Mouse (Mus musculus) skeletal muscle tissue, adult 2 months (tissue): ENCODE results near the gene Card10.

ENCODE experiments used
- DNase-seq: peaks from one replicate; pipeline ENCODE4 v3.0.0-alpha.2; 2012; ENCODE audit warnings: low read depth, low spot score

Gene Card10

DNA sequence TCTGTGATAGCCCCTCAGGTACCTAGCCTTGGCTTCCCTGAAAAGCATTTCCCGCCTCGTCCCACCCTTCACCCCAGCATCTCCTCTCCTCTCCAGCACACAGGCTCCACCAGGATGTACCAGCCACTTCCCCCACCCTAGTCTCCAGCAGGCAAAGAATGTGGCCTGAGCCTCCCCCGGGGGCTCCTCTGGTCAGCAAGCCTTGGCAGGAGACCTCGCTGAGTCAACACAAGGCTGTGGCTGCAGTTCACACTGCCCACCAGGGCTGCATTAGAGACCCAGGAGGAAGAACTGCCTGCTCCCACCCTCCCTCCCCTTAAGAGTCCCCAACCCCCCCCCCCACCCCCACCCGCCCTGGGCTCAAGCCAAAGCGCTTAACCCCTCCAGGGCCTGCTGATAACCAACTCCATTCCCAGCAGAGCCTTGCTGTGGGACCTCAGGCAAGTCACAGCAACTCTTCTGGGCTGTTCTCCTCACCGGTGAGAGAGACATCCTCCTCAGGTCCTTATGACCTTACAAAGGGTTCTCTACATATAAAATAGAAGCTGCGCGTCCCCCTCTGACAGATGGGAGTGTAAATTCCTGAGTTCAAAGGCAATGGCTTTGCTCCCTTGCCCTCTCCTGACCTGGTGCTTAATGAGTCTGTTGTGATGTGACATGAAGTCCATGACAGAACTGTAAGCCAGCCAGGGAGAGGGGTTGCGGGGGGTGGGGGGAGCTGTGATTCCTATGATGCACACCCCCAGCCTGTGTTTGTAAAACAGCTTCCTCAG lies 31.6 kb upstream of the Card10 start:
- no peak for DNase-seq

DNA sequence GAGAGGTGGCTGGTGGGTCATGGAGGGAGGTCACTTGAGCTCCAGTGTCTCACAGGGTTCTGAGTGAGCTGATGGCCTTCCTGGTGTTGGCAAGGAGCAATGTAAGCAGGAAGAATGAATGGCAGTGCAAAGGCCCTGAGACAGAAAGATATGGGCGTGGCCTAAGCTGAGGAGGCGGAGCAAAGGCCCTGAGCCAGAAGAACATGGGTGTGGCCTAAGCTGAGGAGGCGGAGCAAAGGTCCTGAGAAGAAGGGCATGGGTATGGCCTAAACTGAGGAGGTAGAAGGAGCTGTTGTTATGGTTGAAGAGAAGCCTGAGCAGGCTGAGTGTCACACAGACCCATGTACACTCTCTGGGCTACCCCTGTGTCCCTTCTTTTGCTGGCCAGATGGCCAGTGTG lies 30.7 kb upstream of the Card10 start:
- no peak for DNase-seq

- peak; percentile 85 for DNase-seq
Observed at GRCm38 (mm10) chr15:78832701-78833123, 29.9 kb upstream of the Card10 start.

- DNase-seq = no peak
Observed at GRCm38 (mm10) chr15:78831720-78832657, 29.1 kb upstream of the Card10 start.

GRCm38 (mm10) chr15:78830742-78831719 lies 28.2 kb upstream of the Card10 start:
- DNase-seq = no peak

DNA sequence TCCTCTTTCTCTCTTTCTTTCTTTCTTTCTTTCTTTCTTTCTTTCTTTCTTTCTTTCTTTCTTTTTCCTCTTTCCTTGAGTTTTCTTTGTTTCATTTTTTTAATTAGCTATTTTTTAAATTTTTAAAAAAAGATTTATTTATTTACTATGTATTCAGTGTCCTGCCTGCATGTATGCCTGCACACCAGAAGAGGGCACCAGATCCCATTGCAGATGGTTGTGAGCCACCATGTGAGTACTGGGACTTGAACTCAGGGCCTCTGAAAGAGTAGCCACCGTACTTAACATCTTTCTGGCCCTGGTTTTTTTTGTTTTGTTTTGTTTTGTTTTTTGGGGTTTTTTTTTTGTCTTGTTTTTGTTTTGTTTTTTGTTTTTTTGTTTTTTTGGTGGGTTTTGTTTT lies 26.8 kb upstream of the Card10 start:
- DNase-seq = no peak

DNA sequence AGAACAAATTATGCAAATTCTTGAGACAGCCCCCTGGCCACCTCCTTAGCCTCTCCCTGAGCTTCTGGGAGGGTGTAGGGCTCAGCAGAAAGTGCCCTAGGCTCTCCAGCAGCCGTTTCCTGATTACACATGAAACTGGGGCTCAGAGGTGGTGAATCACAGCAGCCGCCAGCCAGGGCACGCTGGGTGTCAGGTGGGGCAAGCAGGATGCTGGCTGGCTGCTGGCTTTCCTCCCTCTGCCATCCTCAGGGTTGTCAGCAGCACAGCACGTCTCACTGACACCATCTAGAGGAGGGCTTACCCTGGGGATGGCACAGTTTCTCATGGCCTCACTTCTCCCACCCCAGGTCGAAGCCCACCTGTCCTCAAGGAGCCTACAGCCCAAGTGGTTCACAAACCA lies 25.5 kb upstream of the Card10 start:
- no peak for DNase-seq

- DNase-seq = no peak
Observed at GRCm38 (mm10) chr15:78826213-78827204, 23.7 kb upstream of the Card10 start.

GRCm38 (mm10) chr15:78816074-78816391 lies 13.2 kb upstream of the Card10 start:
- DNase-seq = no peak

GRCm38 (mm10) chr15:78815314-78816073 lies 12.7 kb upstream of the Card10 start:
- no peak for DNase-seq

GRCm38 (mm10) chr15:78813603-78814002 lies 10.8 kb upstream of the Card10 start:
- DNase-seq = no peak

DNA sequence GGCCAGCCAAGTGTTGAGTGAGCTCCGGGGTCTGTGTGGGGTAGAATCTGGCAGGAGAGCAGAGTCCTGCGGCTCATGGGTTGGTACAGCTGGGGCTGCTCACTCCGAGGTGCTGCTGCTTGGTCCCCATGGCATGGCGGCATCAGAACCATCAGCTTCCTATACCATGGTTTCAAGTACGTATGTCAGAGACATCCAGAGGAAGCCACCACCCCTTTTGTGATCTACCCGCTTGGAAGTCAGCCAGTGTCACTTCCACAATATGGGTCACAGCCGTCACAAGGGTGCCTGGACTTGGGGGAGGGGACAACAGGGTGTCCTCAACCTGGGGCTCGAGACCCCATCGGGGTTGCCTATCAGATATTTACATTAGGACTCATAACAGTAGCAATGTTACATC lies 7.3 kb upstream of the Card10 start:
- DNase-seq = no peak

DNA sequence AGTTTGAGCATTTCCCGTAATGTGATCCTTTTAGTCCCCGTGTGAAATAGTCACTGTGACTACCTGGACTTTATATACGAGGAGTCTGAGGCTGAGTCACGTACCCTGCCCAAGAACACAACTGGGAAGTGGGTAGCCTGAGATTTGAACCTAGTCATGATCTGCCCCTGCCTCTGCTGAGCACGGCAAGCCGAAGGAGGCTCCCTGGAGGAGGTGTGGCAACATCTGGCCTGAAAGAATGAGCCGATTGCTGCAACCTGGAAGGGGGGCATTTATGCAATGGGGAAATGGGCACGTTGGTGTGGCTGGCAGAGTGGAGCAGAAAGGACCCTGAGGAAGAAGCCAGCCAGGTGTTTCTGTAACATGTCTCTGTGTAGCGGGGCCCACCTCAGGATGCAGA lies 6.9 kb upstream of the Card10 start:
- DNase-seq = no peak

- no peak for DNase-seq
Observed at GRCm38 (mm10) chr15:78808980-78809379, 6.1 kb upstream of the Card10 start.

DNA sequence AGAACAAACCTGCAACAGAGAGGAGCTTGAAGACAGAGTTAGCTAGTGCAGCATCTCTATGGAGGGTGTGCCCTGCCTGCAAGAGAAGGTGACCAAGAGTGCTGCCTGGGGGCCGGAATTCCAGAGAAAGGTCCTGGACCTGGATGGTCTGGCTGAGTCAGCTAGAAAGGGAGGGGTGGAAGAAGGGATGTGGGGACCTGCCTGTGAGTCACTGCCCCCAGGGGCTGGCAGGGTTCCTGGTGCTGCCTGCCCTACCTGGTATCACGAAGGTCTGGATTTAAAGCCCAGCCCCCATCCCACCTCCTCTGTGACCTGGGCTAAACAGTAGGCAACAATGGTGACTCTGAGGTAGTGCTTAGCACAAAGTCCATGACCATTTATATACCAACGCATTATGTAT lies 4.3 kb upstream of the Card10 start:
- DNase-seq = no peak

DNA sequence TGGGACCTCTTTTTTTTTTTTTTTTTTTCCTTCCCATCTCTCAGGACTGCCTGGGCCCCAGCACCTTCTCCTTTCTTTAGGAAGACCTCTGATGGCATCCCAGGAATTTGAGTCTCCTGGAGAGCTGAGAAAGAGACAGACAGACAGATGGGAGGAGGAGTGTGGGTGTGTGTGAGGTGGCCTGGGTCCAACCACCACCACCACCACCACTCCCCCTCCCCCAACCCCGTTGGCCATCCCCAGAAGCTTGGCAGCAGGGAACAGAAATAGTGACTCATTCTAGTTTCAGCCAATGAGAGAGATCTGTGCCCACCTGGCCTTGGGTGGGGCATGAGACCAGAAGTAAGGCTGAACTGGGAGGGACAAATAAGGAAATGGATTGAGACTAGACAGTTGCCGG lies 3.8 kb upstream of the Card10 start:
- no peak for DNase-seq

DNA sequence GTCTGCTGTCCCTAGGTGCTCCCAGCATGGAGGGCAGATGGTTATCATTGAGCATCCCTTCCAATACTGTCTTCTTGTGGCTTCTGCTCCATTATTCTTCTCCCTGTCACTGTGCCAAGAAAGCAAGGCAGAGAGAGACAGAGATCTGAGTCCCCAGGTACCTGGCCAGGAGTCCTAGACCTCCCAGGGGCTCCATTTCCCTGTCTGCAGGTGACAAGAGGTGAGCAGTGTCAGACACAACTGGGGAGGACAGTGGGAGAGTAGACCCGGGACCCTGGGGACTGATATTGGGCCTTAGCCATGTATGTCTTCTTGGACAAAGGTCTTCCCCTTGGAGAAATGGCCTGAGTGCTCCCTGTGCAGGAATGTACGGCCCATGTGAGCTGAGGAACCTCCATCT lies 2.5 kb upstream of the Card10 start:
- DNase-seq = no peak

- no peak for DNase-seq
Observed at GRCm38 (mm10) chr15:78804326-78804725, 1.5 kb upstream of the Card10 start.

GRCm38 (mm10) chr15:78803499-78803900 lies 658 bp upstream of the Card10 start:
- DNase-seq = no peak
